Comparison of ENCODE assay signal across 10 mouse cellular contexts in genomic region chr6:128766486-128767254, GRCm38 (mm10). TPM values are rescaled to one million over a fixed set of nuclear protein-coding genes. Genes with fewer than 3 reads are reported as not detected.
DNase-seq lines count a peak whose midpoint lies in the region; ATAC-seq lines count a peak whose summit lies in the region.
"Not testable (repeated sequence)": the region's sequence is repeated elsewhere in the genome, so short reads cannot be mapped to it uniquely, and the experiment has no call there.
"Had no signal": no experiment of that assay in that cellular context is flagged by ENCODE, and none has a peak within 500 bp of the region (broad histone marks: within the 10 kb centered on the region; RNA-seq: fewer than 3 reads in every experiment).

No protein-coding gene starts in this region.

- not testable (repeated sequence) for H3K9ac ChIP-seq in hindbrain, embryonic 15.5 days; midbrain, embryonic 13.5 days (replicated peaks)

- ATAC-seq in hindbrain, embryonic 15.5 days (ENCODE audit: low FRiP score, low read depth), result not testable (repeated sequence)
- ATAC-seq in midbrain, embryonic 13.5 days, result peak; percentile 47

- H3K27ac ChIP-seq in hindbrain, embryonic 15.5 days (replicated peaks), result peak overlapping the region; percentile 51; the same call in 1 of the 2 replicates
- peak overlapping the region; percentile 57 for H3K27ac ChIP-seq in midbrain, embryonic 13.5 days

- H3K9me3 ChIP-seq in hindbrain, embryonic 15.5 days; midbrain, embryonic 13.5 days: not testable (repeated sequence)

- WGBS in hindbrain, embryonic 15.5 days, result 62% methylated on average over 6 of the region's 6 CpGs
- 63% methylated on average over 6 of the region's 6 CpGs for WGBS in midbrain, embryonic 13.5 days

- H3K4me2 ChIP-seq in hindbrain, embryonic 15.5 days, result not testable (repeated sequence)
- 0 out of 2 replicates have a peak overlapping the region, but pooled peaks have one; percentile 8 for H3K4me2 ChIP-seq in midbrain, embryonic 13.5 days (replicated peaks)

- DNase-seq in ZHBTc4 (ENCODE audit: low read depth, low spot score) (peak; percentile 76), liver (peak; percentile 29)
- peak; percentile 61 to 71 for DNase-seq in cerebellum, postnatal 14 days
- DNase-seq in gastrocnemius, adult 18-20 months (ENCODE audit: low spot score), result peak; percentile 33
- DNase-seq in right cerebral cortex, postnatal 4 days, result peak; percentile 38

- not testable (repeated sequence) for H3K27me3 ChIP-seq in hindbrain, embryonic 15.5 days; midbrain, embryonic 13.5 days

- H3K4me3 ChIP-seq in hindbrain, embryonic 15.5 days; midbrain, embryonic 13.5 days (replicated peaks): not testable (repeated sequence)

- not testable (repeated sequence) for H3K36me3 ChIP-seq in hindbrain, embryonic 15.5 days; midbrain, embryonic 13.5 days

- H3K4me1 ChIP-seq in hindbrain, embryonic 15.5 days (replicated peaks), result not testable (repeated sequence)
- peaks cover 10% of the 10 kb centered on the region for H3K4me1 ChIP-seq in midbrain, embryonic 13.5 days (replicated peaks)

RNA-seq across cellular contexts. Expression of gene Klrb1c, which starts 22.3 kb away (rescaled TPM):
- not detected for total RNA-seq in gastrocnemius, adult 18-20 months (2021)
- polyA plus RNA-seq in hindbrain, embryonic 15.5 days (2015; fragmentation: Nextera tagmentation; extraction: Ambion mirVana), result 0.12 TPM in 1 of 2 replicates, not detected in the other
- not detected in 2 replicates for polyA plus RNA-seq in midbrain, embryonic 13.5 days (2015; fragmentation: Nextera tagmentation; extraction: Ambion mirVana)
- polyA plus RNA-seq: embryonic facial prominence, embryonic 13.5 days; limb, embryonic 15.5 days had no signal

RNA-seq across cellular contexts. Expression of gene Klrb1, which starts 43.8 kb away (rescaled TPM):
- total RNA-seq in gastrocnemius, adult 18-20 months (2021), result not detected
- 0.31 and 0.94 TPM in 2 replicates for polyA plus RNA-seq in hindbrain, embryonic 15.5 days (2015; fragmentation: Nextera tagmentation; extraction: Ambion mirVana)
- polyA plus RNA-seq in midbrain, embryonic 13.5 days (2015; fragmentation: Nextera tagmentation; extraction: Ambion mirVana), result 0.20 TPM in 1 of 2 replicates, not detected in the other
- polyA plus RNA-seq: embryonic facial prominence, embryonic 13.5 days; intestine, embryonic 14.5 days; limb, embryonic 15.5 days had no signal

RNA-seq across cellular contexts. Expression of gene Gm44511, which starts 59.4 kb away (rescaled TPM):
- total RNA-seq in gastrocnemius, adult 18-20 months (2021), result not detected
- not detected in 2 replicates for polyA plus RNA-seq in hindbrain, embryonic 15.5 days (2015; fragmentation: Nextera tagmentation; extraction: Ambion mirVana)
- not detected in 2 replicates for polyA plus RNA-seq in midbrain, embryonic 13.5 days (2015; fragmentation: Nextera tagmentation; extraction: Ambion mirVana)
- polyA plus RNA-seq: embryonic facial prominence, embryonic 13.5 days; limb, embryonic 15.5 days had no signal

RNA-seq across cellular contexts. Expression of gene Klrb1b, which starts 59.5 kb away (rescaled TPM):
- not detected for total RNA-seq in gastrocnemius, adult 18-20 months (2021)
- not detected in 2 replicates for polyA plus RNA-seq in hindbrain, embryonic 15.5 days (2015; fragmentation: Nextera tagmentation; extraction: Ambion mirVana)
- polyA plus RNA-seq in midbrain, embryonic 13.5 days (2015; fragmentation: Nextera tagmentation; extraction: Ambion mirVana), result not detected in 2 replicates
- polyA plus RNA-seq: embryonic facial prominence, embryonic 13.5 days had no signal
